Mouse (Mus musculus) hindbrain, embryonic 10.5 days (tissue): ENCODE measurements around the gene Grk1. TPM values are rescaled to one million over a fixed set of nuclear protein-coding genes. Genes with fewer than 3 reads are reported as not detected.

Experiments
- DNase-seq: peaks from one replicate; pipeline ENCODE4 v3.0.0-alpha.2; 2017; ENCODE audit warnings: low spot score
- H3K27ac ChIP-seq: fragments of 300-500 bp; sonication (generic); 2 replicates; pipeline ENCODE4 v1.5.1; 2016; ENCODE audit warnings: mild to moderate bottlenecking, moderate library complexity
- H3K27me3 ChIP-seq: fragments of 300-500 bp; sonication (generic); 2 replicates; pipeline ENCODE4 v1.6.1; 2016; ENCODE audit warnings: mild to moderate bottlenecking; ENCODE audit not compliant: poor library complexity, insufficient read depth, severe bottlenecking
- H3K36me3 ChIP-seq: fragments of 300-500 bp; sonication (generic); 2 replicates; pipeline ENCODE4 v1.6.1; 2016; ENCODE audit warnings: mild to moderate bottlenecking, moderate library complexity
- H3K4me1 ChIP-seq: fragments of 300-500 bp; sonication (generic); replicated peaks from 2 replicates; pipeline ENCODE4 v1.6.1; 2016; ENCODE audit warnings: mild to moderate bottlenecking
- H3K4me3 ChIP-seq: fragments of 300-500 bp; sonication (generic); 2 replicates; pipeline ENCODE4 v1.5.1; 2016; ENCODE audit warnings: mild to moderate bottlenecking, moderate library complexity
- H3K9me3 ChIP-seq: fragments of 300-500 bp; sonication (generic); 2 replicates; pipeline ENCODE4 v1.6.1; 2016; ENCODE audit warnings: mild to moderate bottlenecking, moderate library complexity
- WGBS: fragments of 180-500 bp; shearing (Covaris S2); methylation state at CpG from one replicate; pipeline ENCODE4 v1.1.7; 2016; 5-methylcytosine and 5-hydroxymethylcytosine counted together
- polyA plus RNA-seq: library from polyadenylated mRNA; unstranded; fragments of >200 nt; fragmentation: Nextera tagmentation; extraction: Ambion mirVana; gene quantifications from 2 replicates; pipeline ENCODE4 v1.2.1, GENCODE M21; 2016

Grk1 gene
- polyA plus RNA-seq, 1 experiment from 2014 or later, result not detected

GRCm38 (mm10) chr8:13403517-13403916, 1.4 kb upstream of the Grk1 start:
- H3K4me1 ChIP-seq, result 0 out of 2 replicates have a peak, but pooled peaks cover 3% of the 10 kb centered on the region
- H3K36me3 ChIP-seq, result no peaks in the 10 kb centered on the region
- DNase-seq, result no peak
- H3K27me3 ChIP-seq, result no peaks in the 10 kb centered on the region
- H3K4me3 ChIP-seq, result no peak overlapping the region
- 80% methylated on average over 6 of the region's 6 CpGs for WGBS
- no peaks in the 10 kb centered on the region for H3K9me3 ChIP-seq
- no peak overlapping the region for H3K27ac ChIP-seq

DNA sequence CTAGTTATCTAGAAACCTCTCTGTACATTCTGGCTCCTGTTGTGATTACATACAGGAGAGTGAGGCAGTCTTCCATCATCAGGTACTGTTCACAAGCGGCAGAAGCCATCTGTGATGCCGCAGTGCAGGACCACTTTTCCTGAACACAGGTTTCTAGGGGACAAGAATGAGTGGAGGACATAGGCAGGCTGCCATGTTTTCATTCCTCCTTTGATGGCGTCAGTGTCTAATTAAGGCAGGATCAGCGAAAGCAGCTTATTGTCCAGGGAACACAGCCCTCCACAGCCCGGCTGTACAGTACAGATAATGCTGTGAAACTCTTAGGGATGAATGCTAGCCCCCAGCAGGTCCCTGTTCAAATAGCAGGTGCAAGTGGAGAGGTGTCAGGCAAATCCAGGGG, 1.1 kb downstream of the Grk1 start:
- Histone ChIP-seq H3K27me3 (no peaks in the 10 kb centered on the region), H3K4me1 (0 out of 2 replicates have a peak, but pooled peaks cover 3% of the 10 kb centered on the region), H3K4me3 (no peak overlapping the region), H3K36me3 (no peaks in the 10 kb centered on the region), H3K27ac (no peak overlapping the region), H3K9me3 (no peaks in the 10 kb centered on the region)
- WGBS, result 87% methylated on average over 5 of the region's 5 CpGs
- no peak for DNase-seq

DNA sequence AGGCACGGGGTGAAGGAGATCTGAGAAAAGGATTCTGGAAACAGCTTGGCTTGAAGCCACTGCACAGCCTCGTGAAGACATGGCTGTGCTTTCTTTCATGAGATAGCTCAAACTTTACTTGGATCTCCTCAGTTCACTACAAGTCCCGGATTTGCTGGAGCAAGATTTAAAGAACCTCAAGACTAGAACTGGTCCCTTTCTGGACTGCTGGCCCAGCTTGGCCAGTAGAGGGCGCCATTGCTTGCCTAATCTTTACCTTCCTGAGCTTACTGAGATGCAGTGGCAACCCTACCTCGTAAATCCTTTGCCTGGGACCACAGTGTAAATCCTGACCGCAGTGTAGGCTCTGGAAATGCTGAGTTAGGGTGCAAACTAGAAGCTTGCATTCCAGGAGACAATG, 6.7 kb downstream of the Grk1 start:
- H3K27me3 ChIP-seq, result no peaks in the 10 kb centered on the region
- H3K9me3 ChIP-seq, result no peaks in the 10 kb centered on the region
- H3K4me3 ChIP-seq, result no peak overlapping the region
- no peaks in the 10 kb centered on the region for H3K36me3 ChIP-seq
- peak; percentile 72 for DNase-seq
- H3K27ac ChIP-seq, result no peak overlapping the region
- WGBS, result 32% methylated on average over 6 of the region's 6 CpGs
- H3K4me1 ChIP-seq, result 0 out of 2 replicates have a peak, but pooled peaks cover 3% of the 10 kb centered on the region

DNA sequence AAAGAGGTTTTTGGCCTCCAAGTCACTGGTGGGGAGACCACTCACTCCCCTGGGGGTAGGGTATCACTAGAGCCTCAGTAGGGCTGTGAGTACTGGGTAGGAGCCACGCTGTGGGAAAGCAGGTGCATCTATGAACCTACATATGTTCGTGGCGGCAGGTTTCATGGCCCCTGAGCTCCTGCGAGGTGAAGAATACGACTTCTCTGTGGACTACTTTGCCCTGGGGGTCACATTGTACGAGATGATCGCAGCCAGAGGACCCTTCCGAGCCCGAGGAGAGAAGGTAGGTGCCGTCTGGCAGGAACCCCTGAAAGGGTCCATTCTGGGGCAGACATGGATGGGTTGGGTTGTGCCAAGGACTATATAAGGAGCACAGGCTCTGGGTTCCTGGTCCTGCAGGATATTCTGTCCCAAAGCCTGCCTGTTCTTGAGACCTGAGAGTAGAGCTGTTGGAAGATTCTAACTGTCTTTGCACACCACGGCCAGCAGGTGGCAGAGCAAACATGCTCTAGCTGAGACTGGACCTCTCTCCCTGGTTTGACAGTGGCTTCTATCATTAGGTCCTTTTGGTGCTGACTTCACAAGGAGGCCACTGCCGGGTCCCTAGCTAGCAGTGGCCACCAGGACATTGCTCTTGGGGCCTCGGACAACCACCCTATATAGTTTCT, 8.1 kb downstream of the Grk1 start:
- H3K36me3 ChIP-seq, result no peaks in the 10 kb centered on the region
- WGBS, result 66% methylated on average over 13 of the region's 13 CpGs
- no peaks in the 10 kb centered on the region for H3K27me3 ChIP-seq
- peak; percentile 70 for DNase-seq
- no peaks in the 10 kb centered on the region for H3K9me3 ChIP-seq
- H3K4me1 ChIP-seq, result no peaks in the 10 kb centered on the region
- H3K4me3 ChIP-seq, result no peak overlapping the region
- H3K27ac ChIP-seq, result no peak overlapping the region

GRCm38 (mm10) chr8:13413823-13414390, 9.0 kb downstream of the Grk1 start:
- no peaks in the 10 kb centered on the region for H3K9me3 ChIP-seq
- H3K27ac ChIP-seq, result no peak overlapping the region
- H3K36me3 ChIP-seq, result no peaks in the 10 kb centered on the region
- 53% methylated on average over 12 of the region's 12 CpGs for WGBS
- peak; percentile 11 for DNase-seq
- no peaks in the 10 kb centered on the region for H3K27me3 ChIP-seq
- no peaks in the 10 kb centered on the region for H3K4me1 ChIP-seq
- H3K4me3 ChIP-seq, result no peak overlapping the region

DNA sequence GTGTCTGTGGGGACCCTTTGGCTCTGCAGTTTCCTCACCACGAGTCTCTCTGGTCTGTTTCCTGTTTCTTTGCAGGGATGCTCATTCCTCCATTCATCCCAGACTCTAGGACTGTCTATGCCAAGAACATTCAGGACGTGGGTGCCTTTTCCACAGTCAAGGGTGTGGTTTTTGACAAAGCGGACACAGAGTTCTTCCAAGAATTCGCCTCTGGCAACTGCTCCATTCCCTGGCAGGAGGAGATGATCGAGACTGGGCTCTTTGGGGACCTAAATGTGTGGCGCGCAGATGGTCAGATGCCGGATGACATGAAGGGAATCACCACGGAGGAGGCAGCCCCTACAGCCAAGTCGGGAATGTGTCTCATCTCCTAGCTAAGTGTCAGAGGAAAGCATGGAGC, 11.0 kb downstream of the Grk1 start:
- no peak overlapping the region for H3K4me3 ChIP-seq
- 79% methylated on average over 10 of the region's 10 CpGs for WGBS
- no peak overlapping the region for H3K27ac ChIP-seq
- DNase-seq, result no peak
- no peaks in the 10 kb centered on the region for H3K36me3 ChIP-seq
- no peaks in the 10 kb centered on the region for H3K27me3 ChIP-seq
- no peaks in the 10 kb centered on the region for H3K4me1 ChIP-seq
- no peaks in the 10 kb centered on the region for H3K9me3 ChIP-seq

- H3K27me3 ChIP-seq, result no peaks in the 10 kb centered on the region
- H3K4me1 ChIP-seq, result no peaks in the 10 kb centered on the region
- WGBS, result 86% methylated on average over 2 of the region's 2 CpGs
- H3K36me3 ChIP-seq, result no peaks in the 10 kb centered on the region
- no peak overlapping the region for H3K27ac ChIP-seq
- H3K9me3 ChIP-seq, result peaks cover 3% of the 10 kb centered on the region; the same call in 1 of the 2 replicates
- DNase-seq, result no peak
- H3K4me3 ChIP-seq, result no peak overlapping the region
Observed at GRCm38 (mm10) chr8:13419111-13419639, 14.3 kb downstream of the Grk1 start.

GRCm38 (mm10) chr8:13420970-13421369, 16.1 kb downstream of the Grk1 start:
- WGBS, result 92% methylated on average over 6 of the region's 6 CpGs
- Histone ChIP-seq H3K36me3 (no peaks in the 10 kb centered on the region), H3K4me3 (no peak overlapping the region), H3K4me1 (no peaks in the 10 kb centered on the region), H3K9me3 (peaks cover 3% of the 10 kb centered on the region; the same call in 1 of the 2 replicates), H3K27me3 (no peaks in the 10 kb centered on the region), H3K27ac (no peak overlapping the region)
- DNase-seq, result no peak

DNA sequence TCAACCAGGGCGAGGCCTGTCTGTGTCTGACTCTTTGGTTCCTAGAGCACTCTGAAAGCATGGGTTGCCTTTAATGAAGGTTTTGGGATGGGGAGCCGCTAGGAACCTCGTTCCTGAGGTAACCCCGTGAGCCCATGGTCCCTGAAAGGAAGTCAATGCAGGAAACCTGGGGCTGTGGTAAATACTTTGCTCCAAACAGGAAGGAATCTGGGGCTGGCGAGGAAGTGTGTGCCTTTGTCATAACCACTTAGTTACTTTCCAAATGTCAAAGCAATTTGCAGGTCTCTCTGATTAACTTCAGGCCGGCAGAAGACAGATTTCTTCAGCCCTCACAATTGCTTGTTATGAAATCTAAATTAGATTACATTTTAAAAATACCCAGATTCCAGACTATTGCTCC, 22.5 kb downstream of the Grk1 start:
- WGBS, result 76% methylated on average over 6 of the region's 6 CpGs
- DNase-seq, result no peak

GRCm38 (mm10) chr8:13428156-13428555, 23.3 kb downstream of the Grk1 start:
- H3K4me3 ChIP-seq, result no peak overlapping the region
- no peak overlapping the region for H3K27ac ChIP-seq
- no peak for DNase-seq
- 88% methylated on average over 9 of the region's 9 CpGs for WGBS
- no peaks in the 10 kb centered on the region for H3K36me3 ChIP-seq
- 0 out of 2 replicates have a peak, but pooled peaks cover 3% of the 10 kb centered on the region for H3K4me1 ChIP-seq
- 0 out of 2 replicates have a peak, but pooled peaks cover under 1% of the 10 kb centered on the region for H3K27me3 ChIP-seq
- no peaks in the 10 kb centered on the region for H3K9me3 ChIP-seq

More for the DNA sequence above, 22.5 kb downstream of the Grk1 start:
- H3K9me3 ChIP-seq, result peaks cover 3% of the 10 kb centered on the region; the same call in 1 of the 2 replicates
- no peak overlapping the region for H3K4me3 ChIP-seq
- no peaks in the 10 kb centered on the region for H3K36me3 ChIP-seq
- H3K4me1 ChIP-seq, result 0 out of 2 replicates have a peak, but pooled peaks cover 3% of the 10 kb centered on the region
- no peak overlapping the region for H3K27ac ChIP-seq
- H3K27me3 ChIP-seq, result no peaks in the 10 kb centered on the region

- DNase-seq, result no peak
- Histone ChIP-seq H3K4me1 (peaks cover 7% of the 10 kb centered on the region; the same call in 1 of the 2 replicates), H3K36me3 (no peaks in the 10 kb centered on the region), H3K4me3 (no peak overlapping the region), H3K9me3 (no peaks in the 10 kb centered on the region), H3K27ac (no peak overlapping the region), H3K27me3 (peaks cover 20% of the 10 kb centered on the region)
- WGBS, result 83% methylated on average over 7 of the region's 7 CpGs
Observed at GRCm38 (mm10) chr8:13430412-13430811, 25.5 kb downstream of the Grk1 start.

- H3K9me3 ChIP-seq, result no peaks in the 10 kb centered on the region
- no peak overlapping the region for H3K27ac ChIP-seq
- peaks cover 12% of the 10 kb centered on the region for H3K4me1 ChIP-seq
- no peak for DNase-seq
- no peak overlapping the region for H3K4me3 ChIP-seq
- H3K36me3 ChIP-seq, result no peaks in the 10 kb centered on the region
- peaks cover 25% of the 10 kb centered on the region for H3K27me3 ChIP-seq
Observed at GRCm38 (mm10) chr8:13430866-13431265, 26.0 kb downstream of the Grk1 start.

- Histone ChIP-seq H3K27me3 (peaks cover 39% of the 10 kb centered on the region), H3K9me3 (no peaks in the 10 kb centered on the region), H3K36me3 (no peaks in the 10 kb centered on the region), H3K4me3 (no peak overlapping the region), H3K4me1 (peaks cover 12% of the 10 kb centered on the region), H3K27ac (no peak overlapping the region)
- WGBS, result 86% methylated on average over 5 of the region's 5 CpGs
- DNase-seq, result no peak
Observed at GRCm38 (mm10) chr8:13433130-13433529, 28.2 kb downstream of the Grk1 start.
